Mouse (Mus musculus): ENCODE measurements around the gene Angptl6. TPM values are rescaled to one million over a fixed set of nuclear protein-coding genes. Genes with fewer than 3 reads are reported as not detected.

The Angptl6 gene
- polyA plus RNA-seq, 1 experiment from 2014 or later = 10.4 TPM

DNA sequence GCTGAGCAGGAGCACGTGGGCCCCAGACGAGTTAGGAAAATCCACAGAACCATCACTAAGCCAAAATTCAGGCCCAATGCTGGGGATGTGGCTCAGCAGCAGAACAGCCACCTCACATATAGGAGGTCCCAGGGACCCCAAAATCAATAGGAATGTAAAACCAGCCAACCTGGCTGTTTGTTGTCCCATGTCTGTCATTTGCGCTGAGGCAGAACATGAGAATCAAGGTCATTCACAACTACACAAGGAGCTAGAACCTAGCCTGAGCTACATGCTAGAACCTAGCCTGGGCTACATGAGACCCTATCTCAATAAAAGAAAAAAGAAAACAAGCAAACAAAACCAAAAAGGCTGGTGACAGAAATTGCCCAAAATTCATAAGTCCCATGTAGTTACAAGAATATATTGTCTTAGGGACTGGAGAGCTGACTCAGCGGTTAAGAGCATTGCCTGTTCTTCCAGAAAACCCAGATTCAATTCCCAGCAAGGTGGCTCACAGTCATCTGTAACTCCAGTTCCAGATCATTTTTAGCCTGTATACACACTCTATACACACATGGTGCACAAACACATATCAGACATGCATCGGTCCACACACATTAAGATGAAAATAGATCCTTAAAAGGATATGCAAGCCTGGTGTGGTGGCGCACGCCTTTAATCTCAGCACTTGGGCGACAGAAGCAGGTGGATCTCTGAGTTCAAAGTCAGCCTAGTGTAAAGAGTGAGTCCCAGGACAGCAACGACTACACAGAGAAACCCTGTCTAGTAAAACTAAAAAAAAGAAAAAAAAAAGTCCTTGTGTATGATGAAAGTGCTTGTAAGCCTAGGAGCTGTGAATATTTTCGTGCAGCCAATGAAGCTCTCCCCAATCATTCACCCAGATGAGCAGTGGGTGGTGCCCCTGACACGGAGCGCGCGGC lies 2.1 kb downstream of the Angptl6 start:
- no peaks in the 10 kb centered on the region for H3K9me3 ChIP-seq
- peak overlapping the region; percentile 93 for H3K27ac ChIP-seq
- no peaks in the 10 kb centered on the region for H3K36me3 ChIP-seq
- no peak; the same call in 1 of the 2 replicates for ATAC-seq
- H3K4me3 ChIP-seq (replicated peaks) = peak overlapping the region; percentile 43
- H3K4me1 ChIP-seq (replicated peaks) = peaks cover 8% of the 10 kb centered on the region
- H3K27me3 ChIP-seq = no peaks in the 10 kb centered on the region
- peak overlapping the region; percentile 43 for H3K9ac ChIP-seq (replicated peaks)
- H3K4me2 ChIP-seq (replicated peaks) = peak overlapping the region; percentile 64
- 37% methylated on average over 14 of the region's 14 CpGs for WGBS

DNA sequence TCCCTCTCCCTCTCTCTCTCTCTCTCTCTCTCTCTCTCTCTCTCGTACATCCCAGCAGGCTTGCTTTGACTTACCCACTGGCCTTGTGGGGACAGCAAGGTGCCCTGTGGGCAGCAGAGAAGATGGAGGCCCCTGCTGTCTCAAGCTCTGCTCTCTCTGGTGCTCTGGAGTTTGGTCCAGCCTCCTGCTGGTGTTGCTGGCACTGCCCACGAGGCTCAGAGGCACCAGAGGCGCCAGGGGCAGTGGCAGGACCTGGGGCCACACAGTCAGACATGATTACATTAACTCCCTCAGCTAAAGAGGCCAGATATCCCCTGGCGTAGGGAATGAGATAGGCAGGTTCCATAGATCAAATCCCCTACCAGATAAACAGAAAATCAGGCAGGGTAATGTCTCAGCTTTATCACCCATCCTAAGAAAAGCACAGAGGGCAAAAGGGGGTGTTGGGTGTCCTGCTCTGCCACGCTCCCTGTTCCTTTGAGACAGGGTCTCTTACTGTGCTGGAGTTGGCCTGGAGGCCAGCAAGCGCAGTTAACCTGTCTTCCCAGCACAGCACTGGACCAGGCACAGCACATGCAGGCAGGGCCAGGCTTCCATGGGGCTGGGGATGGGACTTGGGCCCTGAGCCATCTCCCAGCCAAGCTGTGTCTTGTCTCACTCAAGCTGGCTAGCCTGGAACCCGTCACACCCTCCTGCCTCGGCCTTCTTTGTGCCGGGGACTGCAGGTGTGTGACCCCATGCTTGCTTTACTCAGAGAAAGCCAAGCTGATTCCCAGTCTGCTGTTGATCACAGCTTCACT lies 3.0 kb downstream of the Angptl6 start:
- Histone ChIP-seq H3K27me3 (no peaks in the 10 kb centered on the region), H3K4me3 (replicated peaks) (no peak overlapping the region), H3K4me2 (replicated peaks) (no peak overlapping the region), H3K9ac (replicated peaks) (peak overlapping the region; percentile 36; the same call in 1 of the 2 replicates), H3K36me3 (no peaks in the 10 kb centered on the region), H3K9me3 (no peaks in the 10 kb centered on the region), H3K27ac (no peak overlapping the region), H3K4me1 (replicated peaks) (peaks cover 8% of the 10 kb centered on the region)
- no peak for ATAC-seq
- 69% methylated on average over 9 of the region's 9 CpGs for WGBS

DNA sequence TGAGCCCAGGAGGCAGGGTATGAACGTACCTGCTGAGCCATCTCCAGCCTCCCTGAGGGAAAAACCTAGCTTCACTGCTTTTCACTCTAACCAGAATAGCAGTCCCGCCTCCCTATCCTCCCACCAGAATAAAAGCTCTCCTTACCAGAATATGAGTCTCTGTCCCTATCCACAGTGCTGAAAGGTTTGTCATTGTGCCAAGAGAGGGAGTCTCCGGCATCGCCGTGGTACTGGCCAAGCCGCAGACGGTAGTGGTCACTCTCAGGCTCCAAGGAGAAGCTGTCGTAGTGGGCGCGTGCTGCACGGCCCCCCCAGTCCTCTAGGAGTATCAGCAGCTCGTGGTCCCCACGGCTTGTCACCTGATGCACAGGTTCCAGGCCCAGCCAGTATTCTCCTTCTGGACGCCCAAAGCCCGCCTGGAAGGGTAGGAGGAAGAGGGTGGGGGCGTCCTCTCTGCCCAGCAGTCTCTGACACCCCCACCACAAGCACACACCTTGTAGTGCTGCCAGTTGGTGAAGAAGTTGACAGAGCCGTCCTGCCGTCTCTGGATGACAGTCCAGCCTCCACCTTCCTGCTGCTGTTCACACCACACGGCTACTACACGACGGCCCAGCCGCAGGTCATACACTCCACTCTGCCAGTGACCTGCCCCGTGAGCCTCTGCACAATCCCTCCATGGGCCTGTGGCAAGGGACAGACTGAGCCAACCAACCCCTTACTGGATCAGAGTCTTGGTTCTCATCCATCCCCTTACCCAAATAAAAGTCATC lies 4.3 kb downstream of the Angptl6 start:
- 67% methylated on average over 23 of the region's 23 CpGs for WGBS
- Histone ChIP-seq H3K4me1 (replicated peaks) (peaks cover 8% of the 10 kb centered on the region), H3K27me3 (peaks cover 11% of the 10 kb centered on the region)

DNA sequence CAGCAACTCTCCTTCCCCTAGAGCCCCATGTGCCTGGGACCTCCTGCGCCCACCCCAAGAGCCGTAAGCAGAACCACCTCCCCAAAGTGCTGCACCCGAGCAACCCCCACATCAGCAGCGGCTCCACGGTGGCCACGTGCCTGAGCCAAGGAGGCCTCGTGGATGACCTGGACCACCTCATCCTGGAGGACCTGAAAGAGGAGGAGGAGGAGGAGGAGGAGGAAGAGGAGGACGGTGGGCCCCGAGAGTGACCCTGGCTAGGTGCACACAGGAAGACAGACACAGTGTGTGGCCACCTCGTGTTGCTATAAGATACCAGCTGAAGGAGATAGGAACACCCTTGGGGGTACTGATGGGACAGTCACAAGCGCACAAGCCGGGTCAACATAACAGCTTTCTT lies 6.0 kb downstream of the Angptl6 start:
- 89% methylated on average over 12 of the region's 12 CpGs for WGBS
- no peaks in the 10 kb centered on the region for H3K36me3 ChIP-seq
- no peak overlapping the region for H3K9ac ChIP-seq (replicated peaks)
- H3K27ac ChIP-seq = no peak overlapping the region
- H3K4me3 ChIP-seq (replicated peaks) = no peak overlapping the region
- peaks cover 5% of the 10 kb centered on the region for H3K4me1 ChIP-seq (replicated peaks)
- H3K27me3 ChIP-seq = peaks cover 28% of the 10 kb centered on the region
- H3K4me2 ChIP-seq (replicated peaks) = no peak overlapping the region
- no peaks in the 10 kb centered on the region for H3K9me3 ChIP-seq
- no peak for ATAC-seq

More for the DNA sequence above, 4.3 kb downstream of the Angptl6 start:
- Histone ChIP-seq H3K36me3 (no peaks in the 10 kb centered on the region), H3K4me3 (replicated peaks) (no peak overlapping the region), H3K9ac (replicated peaks) (0 out of 2 replicates have a peak overlapping the region, but pooled peaks have one; percentile 23), H3K4me2 (replicated peaks) (no peak overlapping the region), H3K27ac (no peak overlapping the region), H3K9me3 (no peaks in the 10 kb centered on the region)
- ATAC-seq = no peak

DNA sequence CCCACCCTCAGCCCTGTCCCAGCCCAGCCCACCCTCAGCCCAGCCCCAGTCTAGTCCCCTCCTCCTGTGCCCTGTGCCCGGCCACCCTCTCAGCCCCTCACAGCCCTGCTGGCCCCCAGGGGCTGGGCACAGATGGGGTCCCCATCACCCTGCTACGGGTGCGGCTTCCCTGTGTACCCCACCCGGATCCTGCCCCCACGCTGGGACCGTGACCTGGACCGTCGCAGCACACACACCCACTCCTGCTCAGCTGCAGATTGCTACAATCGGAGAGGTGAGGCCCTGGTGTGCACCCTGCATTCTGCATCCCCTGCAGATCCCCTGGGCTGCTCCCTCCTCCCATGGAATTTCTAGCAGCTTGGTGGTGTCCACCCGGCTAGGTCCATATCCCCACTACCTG lies 6.5 kb downstream of the Angptl6 start:
- H3K4me1 ChIP-seq (replicated peaks) = peaks cover 5% of the 10 kb centered on the region
- no peaks in the 10 kb centered on the region for H3K36me3 ChIP-seq
- no peaks in the 10 kb centered on the region for H3K9me3 ChIP-seq
- H3K4me2 ChIP-seq (replicated peaks) = no peak overlapping the region
- H3K9ac ChIP-seq (replicated peaks) = no peak overlapping the region
- H3K27ac ChIP-seq = no peak overlapping the region
- ATAC-seq = no peak
- H3K4me3 ChIP-seq (replicated peaks) = no peak overlapping the region
- WGBS = 95% methylated on average over 10 of the region's 10 CpGs
- H3K27me3 ChIP-seq = peaks cover 33% of the 10 kb centered on the region

DNA sequence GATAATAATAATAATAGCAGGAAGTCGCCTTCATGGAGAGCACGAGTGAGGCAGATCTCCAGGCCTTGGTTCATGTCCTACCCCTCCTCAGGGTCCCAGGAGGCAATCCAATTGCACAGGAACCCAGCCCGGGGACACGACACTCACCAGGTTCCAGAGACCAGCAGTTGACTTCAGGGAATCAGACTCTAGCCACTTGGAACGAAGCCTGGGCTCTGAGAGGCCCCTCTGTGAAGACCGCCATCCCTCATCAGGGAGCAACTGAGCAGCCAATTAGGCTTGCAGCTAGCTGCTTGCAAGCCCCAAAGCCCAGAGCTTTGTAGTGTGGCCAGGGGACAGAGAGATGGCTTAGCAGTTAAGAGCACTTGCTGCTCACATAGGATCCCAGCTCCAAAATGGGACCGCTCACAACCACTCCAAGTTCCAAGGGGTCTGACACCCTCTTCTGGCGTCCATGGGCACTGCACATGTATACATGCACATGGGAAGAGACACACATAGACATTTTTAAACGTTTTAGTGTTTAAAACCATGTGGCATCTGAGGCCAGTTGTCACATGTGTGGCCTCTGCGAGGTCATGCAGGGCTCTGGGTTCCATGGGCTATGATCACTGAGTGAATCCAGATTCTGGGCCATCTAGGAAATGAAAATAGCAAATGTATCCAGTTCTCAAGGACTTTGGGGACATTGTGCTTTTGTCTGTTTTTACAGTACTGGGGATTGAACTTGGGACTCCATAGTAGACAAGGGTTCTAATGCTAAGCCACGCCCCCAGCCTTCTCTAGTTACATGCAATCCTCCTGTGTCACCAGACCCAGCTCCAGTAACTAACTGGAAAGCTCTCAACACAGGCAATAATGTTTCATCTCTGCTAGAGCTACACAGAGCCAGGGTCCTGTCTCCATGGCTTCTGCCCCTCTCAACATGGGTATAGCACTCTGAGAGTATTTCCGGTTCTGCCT lies 9.0 kb downstream of the Angptl6 start:
- Histone ChIP-seq H3K27me3 (peaks cover 51% of the 10 kb centered on the region), H3K4me3 (replicated peaks) (no peak overlapping the region)
- 77% methylated on average over 12 of the region's 12 CpGs for WGBS

DNA sequence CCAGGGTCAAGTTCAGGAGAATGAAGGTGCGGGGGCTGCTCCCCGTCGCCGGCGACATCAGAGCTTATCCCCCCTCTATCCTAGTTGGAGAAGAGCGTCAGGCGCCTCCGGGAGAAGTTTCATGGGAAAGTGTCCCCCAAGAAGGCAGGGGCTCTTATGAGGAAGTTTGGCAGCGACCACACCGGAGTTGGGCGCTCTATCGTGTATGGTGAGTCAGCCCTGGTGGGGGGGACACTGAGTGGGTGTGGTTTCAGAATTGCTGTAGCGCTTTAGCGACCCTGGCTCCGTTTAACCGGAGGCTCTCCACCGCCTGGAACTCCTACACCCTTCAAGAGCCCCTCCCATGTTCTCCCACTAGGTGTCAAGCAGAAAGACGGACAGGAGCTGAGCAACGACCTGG lies 10.3 kb downstream of the Angptl6 start:
- H3K9ac ChIP-seq (replicated peaks) = no peak overlapping the region
- H3K4me1 ChIP-seq (replicated peaks) = no peaks in the 10 kb centered on the region; the same call in 1 of the 2 replicates
- 6% methylated on average over 19 of the region's 19 CpGs for WGBS
- ATAC-seq = no peak
- H3K9me3 ChIP-seq = no peaks in the 10 kb centered on the region
- peak overlapping the region; percentile 35; the same call in 1 of the 2 replicates for H3K4me2 ChIP-seq (replicated peaks)
- no peak overlapping the region for H3K4me3 ChIP-seq (replicated peaks)
- H3K27ac ChIP-seq = no peak overlapping the region
- no peaks in the 10 kb centered on the region for H3K36me3 ChIP-seq
- H3K27me3 ChIP-seq = peaks cover 51% of the 10 kb centered on the region

More for the DNA sequence above, 9.0 kb downstream of the Angptl6 start:
- no peak for ATAC-seq
- no peak overlapping the region for H3K27ac ChIP-seq
- H3K9me3 ChIP-seq = no peaks in the 10 kb centered on the region
- H3K9ac ChIP-seq (replicated peaks) = no peak overlapping the region
- H3K4me1 ChIP-seq (replicated peaks) = no peaks in the 10 kb centered on the region; the same call in 1 of the 2 replicates
- H3K4me2 ChIP-seq (replicated peaks) = no peak overlapping the region
- H3K36me3 ChIP-seq = no peaks in the 10 kb centered on the region

DNA sequence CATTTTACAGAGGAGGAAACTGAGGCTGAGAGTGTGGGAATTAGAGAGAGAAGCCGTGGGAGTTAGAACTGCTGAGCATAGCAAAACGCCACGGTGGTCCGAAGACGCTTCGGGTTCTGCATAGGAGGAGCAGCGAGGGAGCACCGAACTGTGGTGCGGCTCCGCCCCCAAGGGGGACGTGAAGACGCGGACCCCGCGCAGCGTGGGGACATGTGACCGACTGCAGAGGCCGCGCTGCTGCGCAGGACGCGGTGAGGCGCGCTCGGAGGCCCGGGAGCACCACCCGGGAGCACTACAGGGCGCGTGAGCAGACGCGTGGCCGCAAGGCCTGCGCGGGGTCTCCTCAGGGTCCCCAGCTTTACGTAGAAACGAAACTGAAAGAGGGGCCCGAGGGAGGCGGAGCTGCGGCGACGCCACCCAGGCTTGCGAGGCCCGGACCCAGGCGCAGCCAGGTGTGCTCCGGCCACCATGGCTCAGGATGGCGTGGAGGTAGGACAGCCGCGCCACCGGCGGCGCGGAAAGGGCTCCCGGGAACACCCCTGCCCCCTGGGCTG lies 11.0 kb downstream of the Angptl6 start, which contains the start of gene A230050P20Rik:
A230050P20Rik (plus strand) TSS at position 195 of the 554 bp plus-strand sequence.
- Histone ChIP-seq H3K36me3 (no peaks in the 10 kb centered on the region), H3K4me1 (replicated peaks) (no peaks in the 10 kb centered on the region; the same call in 1 of the 2 replicates), H3K27me3 (peaks cover 51% of the 10 kb centered on the region), H3K9me3 (no peaks in the 10 kb centered on the region), H3K9ac (replicated peaks) (no peak within 1 kb of the TSS), H3K4me3 (replicated peaks) (peak within 1 kb of the TSS; percentile 20), H3K4me2 (replicated peaks) (peak within 1 kb of the TSS; percentile 35), H3K27ac (no peak within 1 kb of the TSS)
- 14% methylated on average over 53 of the region's 53 CpGs for WGBS
- no peak for ATAC-seq

DNA sequence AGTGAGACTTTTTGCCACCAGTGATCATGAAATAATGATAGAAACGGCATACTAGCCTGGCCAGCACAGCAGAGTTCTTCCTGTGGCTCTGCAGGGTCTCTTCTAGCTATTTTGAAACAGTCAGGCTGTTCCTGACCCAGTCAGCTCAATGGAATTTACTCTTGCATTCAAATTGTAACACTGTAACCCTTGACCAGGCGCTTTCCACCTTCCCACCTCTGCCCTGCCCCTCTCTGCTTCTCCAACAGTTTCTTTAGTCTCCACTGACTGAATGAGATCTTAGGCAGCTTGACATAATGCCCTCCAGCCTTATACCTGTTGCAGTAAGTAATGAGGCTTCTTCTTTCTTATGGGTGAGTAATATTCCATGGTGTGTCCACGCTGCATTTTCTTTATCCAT lies 12.6 kb downstream of the Angptl6 start:
- Histone ChIP-seq H3K4me2 (replicated peaks) (no peak overlapping the region), H3K27me3 (peaks cover 51% of the 10 kb centered on the region), H3K9ac (replicated peaks) (no peak overlapping the region), H3K27ac (no peak overlapping the region), H3K9me3 (no peaks in the 10 kb centered on the region), H3K4me1 (replicated peaks) (no peaks in the 10 kb centered on the region; the same call in 1 of the 2 replicates), H3K4me3 (replicated peaks) (no peak overlapping the region), H3K36me3 (no peaks in the 10 kb centered on the region)
- no peak for ATAC-seq
- 63% methylated on average over 3 of the region's 3 CpGs for WGBS

DNA sequence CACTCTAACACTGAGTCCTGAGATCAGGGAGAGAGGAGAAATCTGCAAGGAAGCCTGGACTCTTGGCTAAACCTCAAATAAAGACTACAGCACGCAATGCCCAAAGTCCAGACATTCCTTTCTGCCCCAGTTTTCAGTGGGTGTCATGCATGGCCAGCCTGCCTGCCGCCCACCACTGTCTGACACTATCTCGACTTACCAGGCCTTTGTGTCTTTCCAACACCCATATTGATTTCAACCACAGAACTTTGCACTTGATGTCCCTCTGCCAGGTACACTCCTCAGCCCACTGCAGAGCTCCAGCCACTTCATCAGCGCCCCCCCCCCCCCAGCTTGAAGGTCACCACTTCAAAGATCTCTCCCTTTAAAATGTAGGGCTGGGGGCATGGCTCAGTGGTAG lies 17.3 kb downstream of the Angptl6 start:
- WGBS = 59% methylated on average over 4 of the region's 4 CpGs
- H3K27ac ChIP-seq = no peak overlapping the region
- H3K27me3 ChIP-seq = peaks cover 10% of the 10 kb centered on the region
- no peaks in the 10 kb centered on the region for H3K4me1 ChIP-seq (replicated peaks)
- H3K9me3 ChIP-seq = no peaks in the 10 kb centered on the region
- H3K4me3 ChIP-seq (replicated peaks) = no peak overlapping the region
- no peak overlapping the region for H3K4me2 ChIP-seq (replicated peaks)
- no peak for ATAC-seq
- no peaks in the 10 kb centered on the region for H3K36me3 ChIP-seq
- H3K9ac ChIP-seq (replicated peaks) = no peak overlapping the region

All from midbrain, embryonic 13.5 days (tissue).